Mouse (Mus musculus): ENCODE results near the gene Olfr1085. TPM values are rescaled to one million over a fixed set of nuclear protein-coding genes. Genes with fewer than 3 reads are reported as not detected.
"Not testable (repeated sequence)": the region's sequence is repeated elsewhere in the genome, so short reads cannot be mapped to it uniquely, and the experiment has no call there.

The Olfr1085 gene
- not detected in 2 replicates for total RNA-seq (2017)

- no peak for ATAC-seq (replicated peaks; ENCODE audit: low read depth, poor library complexity, severe bottlenecking)
Observed at GRCm38 (mm10) chr2:86661919-86662318, at the start of gene Olfr1085. Gene Olfr1085 (minus strand): TSS chr2:86662019.

- ATAC-seq (replicated peaks; ENCODE audit: low read depth, poor library complexity, severe bottlenecking): no peak
Observed at GRCm38 (mm10) chr2:86698295-86698694, 36.5 kb upstream of the Olfr1085 start, which contains the start of gene Olfr1087. Gene Olfr1087 (minus strand): TSS chr2:86698395.

- ATAC-seq (replicated peaks; ENCODE audit: low read depth, poor library complexity, severe bottlenecking): no peak
Observed at GRCm38 (mm10) chr2:86679992-86680391, 18.2 kb upstream of the Olfr1085 start, which contains the start of gene Olfr1086. Gene Olfr1086 (minus strand): TSS chr2:86680092.

- ATAC-seq (replicated peaks; ENCODE audit: low read depth, poor library complexity, severe bottlenecking): not testable (repeated sequence)
Observed at GRCm38 (mm10) chr2:86639625-86640024, 22.2 kb downstream of the Olfr1085 start, which contains the start of gene Olfr1084. Gene Olfr1084 (minus strand): TSS chr2:86639725.

Other genes starting within 250 kb of the Olfr1085 start
- gene Olfr1061, start 248.0 kb downstream of the Olfr1085 start, total RNA-seq (2017): not detected in 2 replicates
- not detected in 2 replicates for gene Olfr1062, start 235.3 kb downstream of the Olfr1085 start, total RNA-seq (2017)
- not detected in 2 replicates for gene Olfr1065, start 211.4 kb downstream of the Olfr1085 start, total RNA-seq (2017)
- not detected in 2 replicates for gene Olfr1066, start 205.8 kb downstream of the Olfr1085 start, total RNA-seq (2017)
- not detected in 2 replicates for gene Olfr228, start 174.6 kb downstream of the Olfr1085 start, total RNA-seq (2017)
- gene Olfr1076, start 153.6 kb downstream of the Olfr1085 start, total RNA-seq (2017): not detected in 2 replicates
- not detected in 2 replicates for gene Olfr1079, start 119.5 kb downstream of the Olfr1085 start, total RNA-seq (2017)
- not detected in 2 replicates for gene Olfr1080, start 103.8 kb downstream of the Olfr1085 start, total RNA-seq (2017)
- gene Olfr1082, start 63.1 kb downstream of the Olfr1085 start, total RNA-seq (2017): not detected in 2 replicates
- gene Olfr1084, start 22.3 kb downstream of the Olfr1085 start, total RNA-seq (2017): not detected in 2 replicates
- gene Olfr1086, start 18.1 kb upstream of the Olfr1085 start, total RNA-seq (2017): not detected in 2 replicates
- not detected in 2 replicates for gene Olfr1087, start 36.4 kb upstream of the Olfr1085 start, total RNA-seq (2017)
- not detected in 2 replicates for gene Olfr1089, start 71.7 kb upstream of the Olfr1085 start, total RNA-seq (2017)
- gene Olfr1090, start 97.0 kb upstream of the Olfr1085 start, total RNA-seq (2017): not detected in 2 replicates
- gene Olfr1093, start 120.5 kb upstream of the Olfr1085 start, total RNA-seq (2017): not detected in 2 replicates
- not detected in 2 replicates for gene Olfr141, start 148.0 kb upstream of the Olfr1085 start, total RNA-seq (2017)
- not detected in 2 replicates for gene Olfr1094, start 162.6 kb upstream of the Olfr1085 start, total RNA-seq (2017)
- not detected in 2 replicates for gene Olfr1095, start 189.7 kb upstream of the Olfr1085 start, total RNA-seq (2017)
- not detected in 2 replicates for gene Gm13723, start 212.8 kb upstream of the Olfr1085 start, total RNA-seq (2017)
- not detected in 2 replicates for gene Olfr1097, start 230.2 kb upstream of the Olfr1085 start, total RNA-seq (2017)

Measured in common myeloid progenitor, adult 5-6 weeks (primary cell).